Mouse (Mus musculus) embryonic fibroblast, embryonic 13.5 days (primary cell): Measurements from ENCODE around the gene Bicra.

Source experiments
- CTCF ChIP-seq: IDR thresholded peaks from 2 replicates; pipeline ENCODE4 v1.5.1; 2011; ENCODE audit warnings: mild to moderate bottlenecking, control low read depth, low read length, moderate library complexity, borderline replicate concordance; ENCODE audit not compliant: insufficient read depth
- POLR2A ChIP-seq: IDR thresholded peaks from 2 replicates; pipeline ENCODE4 v1.6.1; 2011; ENCODE audit warnings: low read depth, mild to moderate bottlenecking, control low read depth, low read length, moderate library complexity

GRCm38 (mm10) chr7:15953307-15954074 is 94.2 kb downstream of the Bicra start:
- TF ChIP-seq POLR2A: no peak
- no peak; the same call in 1 of the 2 replicates for TF ChIP-seq CTCF
